Mouse (Mus musculus): ENCODE data around the gene Macrod1.

Macrod1 gene

DNA sequence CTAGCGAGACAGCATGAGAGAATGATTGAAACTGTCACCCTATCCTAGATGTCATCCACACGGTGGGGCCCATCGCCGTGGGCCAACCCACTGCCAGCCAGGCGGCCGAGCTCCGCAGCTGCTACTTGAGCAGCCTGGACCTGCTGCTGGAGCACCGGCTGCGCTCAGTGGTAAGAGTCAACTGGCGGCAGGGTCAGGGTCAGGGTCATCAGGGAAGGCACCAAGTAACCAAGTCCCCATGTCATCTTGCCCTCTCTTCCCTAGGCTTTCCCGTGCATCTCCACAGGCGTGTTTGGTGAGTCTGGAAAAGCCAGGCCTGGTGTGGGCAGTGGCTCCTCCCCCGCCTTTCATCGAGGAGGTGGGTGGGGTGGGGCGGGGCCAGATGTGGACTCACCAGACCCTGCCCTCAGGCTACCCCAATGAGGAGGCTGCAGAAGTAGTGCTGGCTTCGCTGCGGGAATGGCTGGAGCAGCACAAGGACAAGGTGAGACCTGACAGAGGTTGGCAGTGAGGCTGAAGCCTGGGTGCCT, 140.2 kb downstream of the Macrod1 start:
- no peak for DNase-seq (ENCODE audit: low read depth, low spot score)

DNA sequence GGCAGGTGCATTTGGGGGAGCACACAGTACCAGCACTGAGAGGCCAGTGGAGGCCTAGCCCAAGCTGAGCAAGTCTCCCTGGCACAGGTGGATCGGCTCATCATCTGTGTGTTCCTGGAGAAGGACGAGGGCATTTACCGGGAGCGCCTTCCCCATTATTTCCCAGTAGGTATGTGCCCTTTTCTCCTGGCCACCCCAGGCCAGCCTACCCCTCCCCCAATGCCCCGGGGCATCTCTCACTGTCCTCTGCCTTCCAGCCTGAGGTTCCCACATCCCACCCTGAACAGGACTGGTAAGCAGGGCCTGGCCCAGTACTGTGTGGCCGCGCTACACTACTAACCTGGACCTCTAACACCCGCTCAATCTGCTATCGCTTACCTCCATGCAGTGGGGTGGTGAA, 140.8 kb downstream of the Macrod1 start:
- DNase-seq (ENCODE audit: low read depth, low spot score), result no peak

DNA sequence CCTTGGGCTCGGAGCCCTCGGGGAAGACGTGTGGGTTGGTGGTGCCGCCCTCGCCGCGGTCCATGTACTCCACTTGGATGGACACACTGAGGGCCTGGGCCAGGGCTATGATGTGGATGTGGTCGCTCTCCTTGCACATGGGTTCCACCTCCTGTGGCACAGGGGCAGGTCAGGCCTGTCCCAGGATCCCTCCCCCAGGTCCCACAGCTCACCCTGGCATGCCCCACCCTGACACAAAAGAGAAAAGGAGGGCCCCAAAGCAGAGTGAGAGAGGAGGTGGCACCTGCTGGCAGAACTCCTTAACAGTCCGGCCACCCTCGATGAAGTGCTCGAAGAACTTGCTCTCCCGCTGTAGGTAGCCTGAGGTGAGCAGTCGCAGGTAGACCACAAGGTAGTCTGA, 142.5 kb downstream of the Macrod1 start:
- no peak for DNase-seq (ENCODE audit: low read depth, low spot score)

GRCm38 (mm10) chr19:7200427-7200826, 143.8 kb downstream of the Macrod1 start:
- no peak for DNase-seq (ENCODE audit: low read depth, low spot score)

- DNase-seq (ENCODE audit: low read depth, low spot score), result no peak
These were observed 148.3 kb downstream of the Macrod1 start for GRCm38 (mm10) chr19:7204898-7205297.

DNA sequence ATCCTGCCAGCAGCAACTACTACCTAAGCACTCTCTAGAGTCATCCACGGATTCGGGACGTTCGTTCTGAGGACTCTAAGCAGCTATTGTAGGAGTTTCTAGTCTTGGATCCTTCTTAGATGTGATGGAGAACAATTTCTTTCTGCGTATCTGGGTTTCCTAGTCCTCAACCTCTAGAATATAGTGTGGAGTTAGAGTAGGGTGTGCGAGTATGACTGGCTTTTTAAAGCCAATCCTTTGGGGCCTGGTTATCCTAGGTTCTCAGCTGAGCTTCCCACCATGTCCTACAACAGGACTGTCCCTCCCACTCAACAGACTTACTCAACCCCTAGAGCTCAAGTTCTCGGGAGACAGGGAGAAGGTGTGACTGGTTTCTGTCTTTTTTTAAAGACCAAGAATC, 148.7 kb downstream of the Macrod1 start:
- no peak for DNase-seq (ENCODE audit: low read depth, low spot score)

DNA sequence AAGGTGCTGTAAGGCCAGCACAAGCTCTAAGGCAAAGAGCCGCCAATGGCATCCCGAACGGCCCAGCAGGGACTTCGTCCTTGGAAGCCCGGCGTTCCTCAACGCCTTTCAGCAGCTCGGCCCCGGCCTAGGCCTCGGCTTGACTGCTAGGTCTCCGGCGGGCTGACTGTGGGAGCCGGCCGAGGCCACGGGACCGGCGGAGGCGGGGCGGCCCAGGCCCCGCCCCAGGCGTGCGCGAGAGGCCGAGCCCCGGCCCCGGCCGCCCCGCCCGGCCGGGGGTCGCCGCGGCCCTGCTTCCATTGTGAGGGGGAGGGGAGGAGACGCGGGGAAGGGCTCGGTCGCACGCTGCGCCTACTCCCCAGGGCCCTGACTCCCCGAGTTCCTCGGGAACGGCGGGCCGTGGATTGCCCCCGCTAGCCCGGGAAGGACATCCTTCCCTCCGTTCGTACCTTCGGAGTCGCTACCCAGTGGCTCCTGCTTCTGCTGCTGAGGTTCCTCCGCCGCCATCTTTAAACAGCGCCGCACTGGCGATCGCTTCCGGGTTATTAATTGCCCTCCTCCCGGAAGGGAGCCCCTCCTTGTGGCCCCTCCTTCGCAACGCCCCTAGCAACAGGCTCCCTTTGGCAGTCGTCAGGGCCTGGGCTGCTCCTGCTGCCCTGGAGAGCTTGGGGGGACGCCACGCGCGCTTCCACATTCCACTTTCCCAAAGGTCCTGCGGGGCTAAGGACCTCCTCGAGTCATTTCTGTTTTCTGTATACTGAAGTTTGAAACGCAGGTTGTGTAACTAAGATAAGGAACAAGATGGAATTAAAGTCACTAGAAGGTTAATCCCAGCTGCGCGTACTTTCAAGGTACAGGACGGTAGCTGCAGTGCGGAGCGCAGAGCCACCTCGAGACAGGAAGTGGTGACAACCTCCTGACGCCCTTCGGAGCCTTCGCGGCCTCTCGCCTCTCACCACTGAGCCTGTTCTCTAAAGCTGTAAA, 149.4 kb downstream of the Macrod1 start, which contains the start of gene Otub1:
TSS of gene Otub1 (minus strand) at position 564 of the 984 bp plus-strand sequence.
- peak; percentile 98 for DNase-seq (ENCODE audit: low read depth, low spot score)

GRCm38 (mm10) chr19:7209907-7210646, 153.5 kb downstream of the Macrod1 start:
- DNase-seq (ENCODE audit: low read depth, low spot score), result no peak

DNA sequence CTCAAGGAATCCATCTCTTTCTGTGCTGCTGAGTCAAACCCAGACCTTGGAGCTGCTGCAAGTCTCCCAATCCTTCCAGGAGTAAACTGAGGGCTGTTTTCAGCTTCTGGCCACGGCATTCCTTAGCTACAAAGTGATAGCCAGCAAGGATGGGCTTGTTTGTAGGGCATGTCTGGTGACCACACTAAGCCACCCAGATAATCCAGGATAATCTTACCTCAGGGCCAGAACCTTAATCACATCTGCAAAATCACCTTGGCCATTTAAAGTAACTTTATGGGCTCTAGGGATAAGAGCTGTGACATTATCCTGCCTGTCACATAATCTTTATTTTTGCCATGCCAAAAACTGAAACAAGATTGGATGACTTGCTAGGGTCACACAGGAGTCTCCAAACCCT, 155.6 kb downstream of the Macrod1 start:
- no peak for DNase-seq (ENCODE audit: low read depth, low spot score)

GRCm38 (mm10) chr19:7213010-7213409, 156.4 kb downstream of the Macrod1 start:
- DNase-seq (ENCODE audit: low read depth, low spot score), result no peak

DNA sequence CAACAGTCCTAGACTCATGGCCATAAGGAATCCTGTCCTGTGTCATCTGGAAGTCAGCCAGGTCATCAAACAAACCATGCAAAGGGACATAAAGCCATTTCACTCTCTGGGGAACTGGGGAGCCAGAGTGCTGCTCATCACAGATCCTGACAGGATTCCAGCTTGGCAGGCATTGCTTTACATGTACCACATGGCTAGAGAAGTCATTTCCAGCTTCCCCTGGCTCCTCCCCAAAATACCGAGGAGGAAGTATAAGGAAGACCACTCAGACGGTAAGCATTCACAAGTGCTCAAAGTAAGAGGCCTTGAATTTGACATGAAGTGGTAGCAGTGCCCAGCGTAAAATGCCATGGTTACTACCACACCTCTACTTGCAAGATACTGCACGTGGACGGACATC, 157.9 kb downstream of the Macrod1 start:
- DNase-seq (ENCODE audit: low read depth, low spot score), result no peak

GRCm38 (mm10) chr19:7217162-7217925, 160.7 kb downstream of the Macrod1 start, which contains the start of gene Cox8a:
Gene Cox8a (minus strand): TSS chr19:7217616.
- DNase-seq (ENCODE audit: low read depth, low spot score), result peak; percentile 98

- DNase-seq (ENCODE audit: low read depth, low spot score), result no peak
These were observed 161.3 kb downstream of the Macrod1 start for GRCm38 (mm10) chr19:7217926-7218267.

DNA sequence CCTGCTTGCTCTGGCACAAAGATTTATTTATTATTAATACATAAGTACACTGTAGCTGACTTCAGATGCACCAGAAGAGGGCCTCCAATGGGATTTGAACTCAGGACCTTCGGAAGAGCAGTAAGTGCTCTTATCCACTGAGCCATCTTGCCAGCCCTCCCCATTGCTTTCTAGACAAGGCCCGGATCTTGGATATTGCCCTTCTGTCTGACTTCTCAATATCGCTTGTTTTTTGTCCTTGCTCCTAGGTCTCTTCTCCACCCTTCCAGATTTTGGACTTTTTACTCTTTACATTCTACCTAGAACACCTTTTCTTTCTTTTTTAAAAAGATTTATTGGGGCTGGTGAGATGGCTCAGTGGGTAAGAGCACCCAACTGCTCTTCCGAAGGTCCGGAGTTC, 162.1 kb downstream of the Macrod1 start:
- no peak for DNase-seq (ENCODE audit: low read depth, low spot score)

DNA sequence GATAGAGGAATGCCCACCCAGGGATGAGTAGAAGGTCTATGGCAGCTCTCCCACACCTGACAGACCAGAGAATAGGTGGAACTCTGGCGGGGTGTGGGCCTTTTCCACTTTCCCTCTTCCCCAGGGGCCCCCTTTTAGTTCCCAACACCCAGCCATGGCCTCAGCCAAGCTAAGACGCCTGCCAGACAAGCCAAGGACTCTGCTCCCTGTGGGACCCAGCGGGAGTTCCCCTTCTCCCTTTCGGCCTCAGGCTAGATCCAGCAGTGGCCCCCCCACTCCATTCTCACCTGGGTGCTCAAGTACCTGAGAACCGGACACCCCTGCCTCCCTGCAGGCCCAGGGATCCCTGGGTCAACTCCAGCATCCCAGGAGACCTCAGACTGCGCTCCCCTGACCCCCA, 165.6 kb downstream of the Macrod1 start:
- DNase-seq (ENCODE audit: low read depth, low spot score), result no peak

DNA sequence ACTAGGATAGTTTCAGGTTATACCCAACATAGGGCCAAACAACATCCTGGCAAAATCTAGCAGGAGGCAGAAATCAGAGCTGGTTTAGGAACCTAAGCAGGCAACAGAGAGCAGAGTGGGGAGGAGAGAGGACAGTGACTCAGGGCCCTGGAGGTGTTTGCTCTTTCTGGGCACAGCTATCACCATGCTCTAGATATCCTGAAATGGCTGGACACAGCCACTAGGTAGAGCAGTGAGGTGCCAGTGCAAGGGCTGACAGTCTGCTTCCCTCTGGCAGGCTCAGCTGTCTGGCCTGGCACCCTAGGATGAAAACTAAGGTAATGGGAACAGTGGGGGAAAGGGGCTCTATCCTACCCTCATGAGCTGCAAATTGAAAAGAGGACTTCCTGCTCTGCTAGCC, 166.9 kb downstream of the Macrod1 start:
- no peak for DNase-seq (ENCODE audit: low read depth, low spot score)

GRCm38 (mm10) chr19:7224253-7224652, 167.6 kb downstream of the Macrod1 start:
- no peak for DNase-seq (ENCODE audit: low read depth, low spot score)

GRCm38 (mm10) chr19:7225096-7225690, 168.6 kb downstream of the Macrod1 start:
- no peak for DNase-seq (ENCODE audit: low read depth, low spot score)

DNA sequence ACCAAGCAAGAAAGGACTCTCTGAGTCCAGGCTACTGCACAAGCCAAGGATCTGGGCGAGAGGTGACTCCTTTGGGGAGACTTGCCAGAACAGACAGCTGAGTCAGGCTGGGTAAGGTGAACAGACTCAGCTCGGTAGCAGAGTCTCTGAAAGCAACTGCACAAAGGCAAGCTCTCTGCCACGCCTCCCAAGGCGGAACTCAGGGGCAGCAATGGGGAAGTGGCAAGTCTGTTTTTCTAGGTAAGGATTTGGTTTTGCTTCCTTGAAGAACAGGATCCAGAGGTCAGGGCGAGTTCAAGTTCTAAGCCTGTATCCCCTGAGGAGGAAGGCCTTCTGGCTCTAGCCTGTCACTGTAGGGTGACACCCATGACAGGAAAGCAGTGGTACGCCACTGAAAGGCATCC, 169.9 kb downstream of the Macrod1 start:
- DNase-seq (ENCODE audit: low read depth, low spot score), result no peak

DNA sequence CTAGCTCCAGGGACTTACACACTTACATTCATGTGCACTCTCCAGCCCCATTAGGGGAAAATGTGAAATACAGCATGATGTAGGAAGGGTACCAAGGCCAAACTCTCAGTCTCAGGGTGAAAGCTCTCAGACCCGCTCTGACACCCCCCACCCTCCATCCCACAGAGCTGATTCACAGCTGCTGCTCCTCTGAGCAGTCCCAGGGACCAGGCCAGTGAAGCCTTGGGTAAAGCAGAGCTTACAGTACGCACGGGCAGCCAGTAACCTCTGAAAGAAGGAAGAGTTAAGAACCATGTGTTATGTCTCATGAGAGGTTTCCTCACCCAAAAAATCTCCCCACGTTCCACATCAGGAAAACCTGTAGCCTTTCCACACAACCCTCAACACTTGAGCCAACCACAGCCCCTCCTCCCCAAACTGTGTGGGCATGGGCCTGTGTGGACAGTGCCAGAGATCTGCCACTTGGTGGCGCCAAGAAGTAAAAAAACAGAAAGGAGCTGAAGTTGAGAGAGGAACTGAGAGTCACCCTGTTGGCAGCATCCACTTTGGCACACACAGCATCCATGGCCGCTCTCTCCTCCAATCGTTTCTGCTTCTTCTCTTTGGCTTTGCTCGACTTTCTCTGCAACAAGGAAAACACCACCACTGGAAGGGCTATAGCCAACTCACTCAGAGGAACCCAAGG, 178.1 kb downstream of the Macrod1 start:
- peak; percentile 82 for DNase-seq (ENCODE audit: low read depth, low spot score)

DNA sequence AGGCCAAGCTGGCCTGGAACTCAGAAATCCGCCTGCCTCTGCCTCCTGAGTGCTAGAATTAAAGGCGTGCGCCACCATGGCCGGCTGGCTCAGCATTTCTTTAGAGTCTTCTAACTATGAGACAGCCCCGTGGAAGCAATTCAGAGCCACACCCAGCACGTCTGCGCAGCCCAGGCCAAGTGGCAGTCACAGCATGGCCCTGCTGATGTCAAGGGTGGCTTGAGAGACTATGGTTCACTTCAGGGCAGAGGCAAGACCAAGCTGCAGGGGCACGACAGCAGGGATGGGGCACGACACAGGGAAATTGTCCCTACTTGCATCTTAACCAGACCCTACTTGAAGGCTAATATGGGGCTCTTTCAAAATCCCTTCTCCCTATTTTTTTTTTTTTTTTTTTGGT, 178.9 kb downstream of the Macrod1 start:
- no peak for DNase-seq (ENCODE audit: low read depth, low spot score)

Measured in A20 (cell line).